Mouse (Mus musculus): ENCODE results near the gene Plppr1. TPM values are rescaled to one million over a fixed set of nuclear protein-coding genes. Genes with fewer than 3 reads are reported as not detected.
"Not testable (repeated sequence)": the region's sequence is repeated elsewhere in the genome, so short reads cannot be mapped to it uniquely, and the experiment has no call there.

The Plppr1 gene
- total RNA-seq, 2 experiments from 2014 or later: 16.6 to 19.9 TPM

DNA sequence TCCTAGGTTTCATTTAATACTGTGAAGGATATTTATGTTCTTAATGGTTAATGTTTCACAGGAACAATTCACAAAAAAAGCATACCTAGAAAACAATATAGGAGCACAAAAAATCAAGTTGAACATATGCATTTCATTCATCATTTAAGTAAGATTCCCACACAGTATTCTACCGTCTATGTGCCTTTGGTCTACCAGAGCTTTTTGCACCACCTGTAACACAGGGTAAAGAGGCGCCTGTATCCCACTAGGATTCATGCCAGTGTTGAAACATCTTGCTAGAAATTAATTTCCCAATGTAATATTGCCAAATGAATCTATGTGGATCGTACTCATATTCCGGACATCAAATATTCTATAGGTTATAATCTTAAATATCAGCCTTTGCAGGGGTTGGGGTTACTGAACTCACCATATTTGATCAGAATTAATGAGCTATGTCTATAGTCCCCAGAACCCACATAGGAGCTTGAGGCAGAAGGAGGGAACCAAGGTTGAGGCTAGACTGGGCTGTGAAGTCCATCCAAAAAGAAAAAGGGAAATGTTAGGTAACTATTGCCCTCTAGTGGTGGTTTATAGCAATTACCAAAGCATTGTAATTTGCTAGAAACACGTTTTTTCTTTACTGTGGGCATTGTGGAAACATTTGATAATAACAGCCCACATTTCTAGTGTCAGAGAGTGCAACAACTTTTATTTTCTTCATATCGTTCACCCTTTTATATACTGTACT is 263.0 kb downstream of the Plppr1 start:
- intact Hi-C loops (cut with DNase I): loop anchor here (5.0 kb wide), 3 partner anchors 170 to 630 kb away; no protein-coding TSS in a partner anchor
- DNase-seq (ENCODE audit: low spot score in 2 of 2): peak in 1 of 2 experiments; percentile 32

DNA sequence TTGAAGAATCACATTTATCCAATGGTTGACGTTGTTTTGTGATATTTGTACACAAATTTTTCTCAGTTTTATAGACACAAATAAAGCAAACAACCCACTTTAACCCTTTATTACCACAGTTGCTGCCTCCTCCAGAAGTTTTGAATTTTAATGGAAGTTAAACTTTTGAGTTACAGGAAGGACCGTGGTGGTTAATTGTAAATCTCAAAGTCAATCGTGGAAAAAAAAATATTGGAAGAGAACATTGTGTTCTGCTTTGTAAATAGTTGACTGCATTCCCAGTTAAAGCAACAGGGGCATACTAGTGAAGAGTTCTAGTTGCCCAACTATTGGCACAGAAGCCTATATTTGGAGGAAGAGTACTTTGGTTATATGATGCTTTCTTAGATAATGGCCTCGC is 278.9 kb downstream of the Plppr1 start:
- intact Hi-C loops (cut with DNase I); DNase-seq (ENCODE audit: low spot score in 2 of 2): not testable (repeated sequence)

DNA sequence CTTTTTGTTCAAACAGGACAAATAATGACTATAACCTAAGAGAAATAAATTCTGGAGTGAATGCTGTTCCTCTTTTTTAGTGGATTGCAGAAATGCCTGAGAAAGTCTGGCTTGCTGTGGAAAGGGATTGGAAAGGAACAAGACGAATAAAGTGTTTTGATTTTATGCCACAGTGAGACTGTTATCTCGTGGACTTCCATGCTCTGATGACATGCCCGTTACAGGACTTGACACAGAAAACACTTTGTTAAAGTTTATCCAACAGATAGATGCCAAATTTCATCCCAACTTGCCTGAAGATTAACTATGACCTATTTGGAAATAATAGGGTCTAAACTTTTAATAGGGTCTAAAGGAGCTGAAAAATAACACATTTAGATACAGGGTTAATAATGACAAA is 281.0 kb downstream of the Plppr1 start:
- intact Hi-C loops (cut with DNase I): loop anchor here (10.0 kb wide), 1 partner anchor 75 kb away; no protein-coding TSS in a partner anchor
- DNase-seq (ENCODE audit: low spot score in 2 of 2): not testable (repeated sequence)

DNA sequence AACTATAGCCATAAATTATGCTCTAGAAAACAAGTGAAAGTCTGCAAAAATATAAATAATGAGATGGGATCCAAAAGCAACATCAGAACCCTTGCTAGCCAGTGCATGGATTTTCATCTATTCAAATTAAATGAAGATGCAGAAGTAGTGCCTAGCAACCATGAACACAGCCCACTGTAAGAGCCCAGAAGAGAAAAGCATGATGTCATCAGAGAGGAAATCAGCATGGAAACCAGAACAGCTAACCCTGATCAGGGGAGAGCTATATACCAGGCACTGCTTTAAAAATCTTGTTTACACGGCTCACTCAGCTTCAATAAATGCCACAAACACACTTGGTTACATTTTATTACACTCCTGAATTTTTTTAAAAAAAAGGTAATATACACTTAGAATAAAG is 288.9 kb downstream of the Plppr1 start:
- intact Hi-C loops (cut with DNase I): loop anchor here (10.0 kb wide), 1 partner anchor 67 kb away; no protein-coding TSS in a partner anchor

DNA sequence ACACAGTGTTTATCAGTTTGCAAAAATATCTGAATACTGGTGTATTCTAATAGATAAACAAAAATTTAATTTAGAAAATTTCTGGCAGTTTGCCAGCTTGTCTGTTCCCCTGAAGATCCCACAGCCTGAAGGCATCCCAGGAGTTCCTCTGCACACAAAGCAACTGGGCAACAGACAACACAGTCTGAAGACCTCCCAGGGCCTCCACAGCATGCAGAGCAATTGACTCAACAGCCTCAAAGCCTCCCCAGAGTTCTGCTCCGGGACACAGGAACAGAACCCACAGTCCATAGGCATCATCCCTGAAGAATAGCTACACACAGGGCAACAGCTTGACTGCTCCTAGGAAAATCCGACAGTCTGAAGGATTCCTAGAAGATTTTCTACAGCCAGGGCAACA is 289.6 kb downstream of the Plppr1 start:
- intact Hi-C loops (cut with DNase I): loop anchor here (10.0 kb wide), 1 partner anchor 66 kb away; no protein-coding TSS in a partner anchor

More for the DNA sequence above, 288.9 kb downstream of the Plppr1 start:
- DNase-seq (ENCODE audit: low spot score in 2 of 2): not testable (repeated sequence)

DNA sequence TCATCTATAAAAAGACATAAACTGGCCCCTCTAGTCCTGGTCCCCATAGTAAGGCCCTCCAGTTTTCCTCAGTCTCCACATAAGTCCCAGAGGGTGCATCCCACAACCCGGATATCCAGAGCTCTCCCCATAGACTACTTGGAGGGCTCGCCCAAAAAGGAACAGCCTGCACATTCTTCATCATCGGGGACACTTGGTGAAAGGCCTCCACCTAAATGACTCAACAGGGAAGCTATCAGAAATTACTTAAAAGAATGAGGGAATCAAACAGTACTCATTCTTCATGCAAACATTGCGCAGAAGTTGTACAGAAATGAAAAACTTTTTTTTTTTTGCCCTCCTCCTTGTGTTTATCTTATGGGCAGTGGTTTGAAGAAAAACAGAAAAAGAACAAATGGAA is 291.4 kb downstream of the Plppr1 start:
- no peak for DNase-seq (ENCODE audit: low spot score in 2 of 2)
- intact Hi-C loops (cut with DNase I): no loop called here

More for the DNA sequence above, 289.6 kb downstream of the Plppr1 start:
- DNase-seq (ENCODE audit: low spot score in 2 of 2): no peak

DNA sequence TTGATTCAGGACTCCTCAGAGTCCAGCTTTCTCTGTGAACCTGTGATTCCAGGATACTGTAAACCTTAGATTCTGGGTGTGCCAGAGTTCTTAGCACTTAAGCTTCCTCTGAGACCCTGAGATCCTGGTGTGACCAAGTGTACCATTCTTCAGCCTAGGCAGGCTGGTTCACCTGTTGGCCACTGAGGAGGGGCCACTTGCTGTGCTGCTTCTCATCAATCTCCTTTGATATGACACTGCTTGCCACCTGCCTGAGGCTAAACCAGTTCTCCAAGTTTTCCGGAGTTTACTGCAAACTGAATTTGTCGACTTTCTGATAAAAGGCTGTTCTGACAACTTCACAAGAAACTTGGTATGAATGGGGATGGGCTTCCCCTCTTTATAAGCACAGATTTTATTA is 298.0 kb downstream of the Plppr1 start:
- no peak for DNase-seq (ENCODE audit: low spot score in 2 of 2)
- intact Hi-C loops (cut with DNase I): no loop called here

DNA sequence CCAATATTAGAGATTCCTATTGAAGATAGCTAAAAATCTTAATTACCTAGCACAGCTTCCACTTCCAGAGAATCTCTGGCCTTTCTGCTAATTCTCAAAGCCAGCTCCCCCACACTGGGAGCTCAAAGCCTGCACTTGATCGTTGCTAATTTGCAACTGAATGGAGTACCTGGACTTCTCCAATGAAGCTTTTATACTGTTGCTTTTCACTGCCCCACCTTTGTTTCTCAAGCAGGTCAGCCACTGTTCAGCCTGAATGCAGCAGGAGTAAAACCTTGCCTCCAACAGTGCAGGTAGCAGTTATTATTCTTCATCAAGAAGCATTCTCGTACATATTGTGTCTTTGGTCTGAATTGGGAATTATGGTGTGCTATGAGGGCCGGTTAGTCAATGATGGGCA is 309.0 kb downstream of the Plppr1 start:
- intact Hi-C loops (cut with DNase I); DNase-seq (ENCODE audit: low spot score in 2 of 2): not testable (repeated sequence)

DNA sequence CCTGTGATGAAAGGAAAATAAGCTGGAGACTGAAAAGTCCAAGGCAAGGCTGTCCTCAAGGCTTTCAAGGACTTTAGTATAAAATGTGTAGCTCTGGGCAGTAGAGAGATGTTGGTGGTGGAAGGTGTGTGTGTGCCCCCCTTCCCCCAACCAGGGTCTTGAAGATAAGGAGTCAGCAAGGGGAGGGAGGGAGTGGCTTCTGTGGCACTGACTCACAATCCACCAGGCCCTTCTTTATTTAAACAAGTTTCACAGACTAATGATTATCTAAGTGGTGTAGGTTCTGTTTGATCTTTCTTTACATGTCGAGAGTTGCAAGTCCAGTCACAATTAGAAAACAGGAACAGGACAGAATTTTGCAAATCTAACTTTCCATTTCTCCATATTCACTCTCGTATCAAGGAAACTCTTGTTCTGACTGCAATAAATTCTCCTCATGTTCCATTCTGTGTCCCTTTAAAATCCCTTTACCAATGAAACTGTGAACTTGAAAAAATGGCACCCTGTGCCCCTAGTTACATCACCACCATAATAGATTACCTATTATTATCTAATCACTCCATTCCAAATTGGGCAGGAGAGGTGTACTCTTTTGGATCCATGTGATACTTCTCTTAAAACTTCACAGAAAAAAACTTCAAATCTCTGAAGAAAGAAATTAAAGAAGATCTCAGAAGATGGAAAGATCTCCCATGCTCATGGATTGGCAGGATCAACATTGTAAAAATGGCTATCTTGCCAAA is 324.7 kb downstream of the Plppr1 start:
- DNase-seq (ENCODE audit: low spot score in 2 of 2); intact Hi-C loops (cut with DNase I): not testable (repeated sequence)

DNA sequence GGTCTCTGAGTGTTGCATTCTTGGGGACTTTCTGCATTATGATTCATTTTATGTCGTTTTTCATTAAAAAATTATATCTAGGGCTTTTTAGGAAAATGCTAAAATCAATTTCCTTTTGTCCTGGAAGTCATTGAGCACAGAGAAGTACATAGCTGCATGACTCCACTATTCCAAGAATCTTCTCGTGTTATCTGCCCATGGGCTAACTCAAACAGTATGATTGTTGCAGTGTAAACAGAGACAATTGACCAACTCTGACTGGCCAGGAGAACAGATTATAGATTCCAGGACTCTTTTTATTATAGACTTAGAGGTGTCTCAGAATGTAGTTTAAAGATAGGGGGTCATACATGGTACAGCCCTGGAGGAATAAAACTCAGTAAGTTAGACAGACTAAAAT is 327.8 kb downstream of the Plppr1 start:
- intact Hi-C loops (cut with DNase I): no loop called here
- DNase-seq (ENCODE audit: low spot score in 2 of 2): no peak
